Mouse (Mus musculus) ovary, adult 18-20 months (tissue): Measurements from ENCODE around the gene Fryl.

Source experiments
- DNase-seq: peaks from one replicate; pipeline ENCODE4 v3.0.0; 2022; ENCODE audit warnings: low spot score, mixed read lengths

The Fryl gene

DNA sequence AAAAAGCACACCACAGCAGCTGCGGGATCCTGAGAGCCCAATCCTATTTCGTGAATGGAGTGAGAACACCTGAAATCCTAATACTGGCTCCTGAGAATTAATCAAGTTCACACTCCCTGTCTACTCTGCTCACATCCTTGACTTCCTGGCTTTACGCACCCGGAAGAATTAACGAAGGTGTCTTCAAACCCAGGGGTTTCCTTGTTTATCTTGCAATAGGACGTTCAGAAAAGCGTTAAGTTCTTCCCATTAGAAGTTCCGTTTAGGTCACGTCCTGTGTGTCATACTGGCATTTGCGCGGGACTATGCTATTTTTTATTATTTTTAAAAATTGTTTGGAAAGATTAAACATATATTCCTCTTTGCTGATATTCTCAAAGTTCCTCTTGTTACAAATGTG lies 677 bp upstream of the Fryl start:
- DNase-seq = no peak

DNA sequence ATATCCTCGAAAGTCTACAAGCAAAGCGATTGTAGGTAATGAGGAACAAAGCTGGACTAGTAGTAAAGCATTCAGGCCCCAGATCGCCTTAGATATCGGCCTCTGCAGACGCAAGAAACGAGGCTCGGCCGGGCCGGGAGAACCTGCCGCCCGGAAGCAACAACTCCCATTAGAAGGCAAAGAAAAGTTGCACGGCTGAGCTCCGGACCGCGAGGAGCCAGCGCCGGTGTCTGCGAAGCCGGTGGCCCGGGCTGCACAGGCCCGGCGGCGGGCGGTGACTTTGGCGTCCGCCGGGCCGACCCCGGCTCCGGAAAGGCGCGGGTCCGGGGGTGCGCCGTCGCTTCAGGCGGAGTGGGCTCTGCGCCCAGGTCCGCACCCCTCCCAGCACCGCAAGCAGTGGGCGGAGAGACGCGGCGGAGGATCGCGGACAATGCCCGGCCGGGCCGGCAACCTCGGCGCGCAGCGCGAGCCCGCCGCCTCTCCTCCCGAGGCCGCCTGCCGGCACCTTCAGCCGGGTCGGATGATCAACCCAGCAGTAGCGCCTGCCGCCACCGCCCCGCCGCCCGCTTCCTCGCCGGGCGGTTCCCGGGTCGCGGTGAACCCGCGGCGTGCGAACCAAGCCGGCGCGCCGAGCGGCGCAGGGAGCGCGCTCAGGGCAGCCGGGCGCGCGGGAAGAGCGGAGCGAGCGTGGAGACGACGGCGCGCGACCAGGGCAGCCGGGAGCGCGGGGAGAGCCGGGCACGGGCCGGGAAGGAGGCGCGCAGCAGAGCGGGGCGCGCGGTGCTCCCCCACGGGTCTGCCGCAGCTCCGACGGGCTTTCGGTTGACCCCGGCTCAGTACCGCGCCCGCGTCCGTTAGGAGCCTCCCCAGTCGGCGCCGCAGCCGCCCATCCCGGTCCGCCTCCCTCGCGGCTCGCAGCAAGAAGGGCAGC lies 833 bp downstream of the Fryl start:
- DNase-seq = peak; percentile 32

DNA sequence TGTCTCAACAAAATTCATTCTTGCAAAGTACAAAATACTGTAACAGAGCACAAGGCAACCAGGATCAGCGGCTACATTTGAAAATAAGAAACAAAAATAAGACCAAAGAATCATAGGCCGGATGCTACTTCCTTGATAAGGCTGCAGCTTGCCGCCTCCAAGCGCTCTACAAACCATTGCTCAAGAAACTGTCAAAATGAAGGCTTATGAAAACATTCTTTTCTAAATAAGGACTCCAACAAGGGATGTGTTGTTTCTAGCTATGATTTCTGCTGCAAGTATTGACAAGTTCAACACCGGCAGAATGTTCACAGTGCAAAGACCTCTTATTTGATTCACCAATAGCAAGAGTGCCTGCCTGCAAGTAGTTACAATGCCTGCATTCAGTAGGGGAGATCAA lies 1.8 kb downstream of the Fryl start:
- DNase-seq = no peak

DNA sequence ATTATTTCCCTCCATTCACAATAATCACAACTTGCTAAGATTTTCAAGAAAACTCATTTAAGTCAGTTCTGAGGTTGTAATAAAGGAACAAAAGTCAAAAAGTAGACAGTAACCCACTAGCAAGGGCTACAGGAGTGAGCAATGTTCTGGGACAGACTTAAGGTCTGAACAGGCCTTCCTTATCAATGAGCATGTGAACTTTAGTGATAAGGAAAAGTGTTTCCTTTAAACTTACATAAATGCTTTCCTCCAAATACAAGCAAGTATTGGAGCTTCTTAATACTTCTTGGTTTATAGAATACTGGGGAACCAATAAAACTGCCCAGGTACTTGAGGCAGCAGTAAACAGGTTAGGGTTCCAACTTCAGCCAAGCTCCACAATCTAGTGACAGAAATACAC lies 3.7 kb downstream of the Fryl start:
- no peak for DNase-seq

DNA sequence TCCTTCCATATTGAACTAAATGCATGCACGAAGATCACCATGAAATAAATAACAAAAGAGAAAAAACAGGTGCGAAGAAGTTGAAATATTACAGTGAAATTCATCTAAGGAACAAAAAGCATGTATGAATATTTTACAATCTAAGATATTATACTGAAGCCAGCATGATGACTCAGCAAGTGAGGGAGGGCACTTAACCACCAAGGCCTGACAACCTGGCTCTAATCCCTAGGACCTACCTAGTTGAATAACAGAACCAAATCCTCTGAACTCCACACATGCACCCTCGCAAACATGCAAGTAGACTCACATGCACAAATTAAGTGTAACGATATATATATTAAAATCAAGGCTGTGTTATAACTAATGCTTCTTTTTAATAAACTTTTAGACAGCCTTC lies 7.1 kb downstream of the Fryl start:
- no peak for DNase-seq

DNA sequence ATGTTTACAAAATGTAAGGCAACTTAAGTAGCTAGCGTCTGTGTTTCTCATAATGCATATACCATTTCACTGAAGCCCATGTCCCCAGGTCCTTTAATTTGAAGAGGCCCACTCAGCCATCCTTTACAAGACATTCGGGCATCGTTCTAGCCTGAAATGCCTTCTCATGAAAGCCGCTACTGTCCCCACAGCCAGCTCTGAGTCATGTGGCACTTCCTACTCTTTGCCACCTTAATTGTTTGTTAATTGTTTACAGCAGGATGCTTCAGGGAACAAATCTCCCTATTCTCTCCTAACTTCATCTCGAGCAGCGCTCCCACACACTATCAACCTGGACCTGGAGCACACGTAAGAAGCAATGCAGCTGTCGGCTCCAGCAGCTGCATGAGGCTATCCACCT lies 8.2 kb downstream of the Fryl start:
- DNase-seq = no peak

DNA sequence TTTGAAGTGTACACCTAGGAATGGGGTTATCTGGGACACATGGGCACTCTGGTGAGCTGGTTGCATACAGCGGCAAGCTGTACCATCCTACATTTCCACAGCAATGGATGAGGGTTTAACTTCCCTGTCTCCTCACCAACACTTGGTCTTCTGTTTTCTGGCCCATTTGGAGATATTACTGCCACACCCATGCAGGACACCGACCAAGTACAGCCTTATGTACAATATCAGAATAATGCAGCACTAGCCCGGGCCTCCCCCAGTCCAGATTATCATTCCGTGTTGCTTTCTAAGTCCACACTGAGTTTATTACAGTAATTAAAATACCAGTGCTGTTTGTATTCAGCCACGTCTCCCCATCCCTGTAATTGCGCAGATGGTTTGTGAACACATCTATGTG lies 10.0 kb downstream of the Fryl start:
- DNase-seq = no peak

DNA sequence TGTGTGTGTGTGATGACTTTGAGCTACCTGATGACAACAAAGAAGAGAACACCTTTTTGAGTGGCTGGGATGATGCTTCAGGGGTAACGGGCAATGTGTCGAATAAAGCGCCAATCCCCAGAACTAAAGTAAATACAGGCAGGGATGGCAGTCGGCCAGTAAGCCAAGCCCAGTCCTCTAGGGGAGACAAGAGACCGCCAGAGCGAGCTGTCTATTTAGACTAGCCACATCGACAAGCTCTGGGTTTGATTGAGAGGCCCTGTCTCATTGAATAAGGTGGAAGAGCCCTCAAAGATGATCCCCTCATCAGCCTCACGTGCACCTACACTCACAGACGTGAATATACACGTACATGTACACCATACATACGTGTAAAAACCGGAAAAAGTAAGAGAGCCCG lies 12.0 kb downstream of the Fryl start:
- no peak for DNase-seq

DNA sequence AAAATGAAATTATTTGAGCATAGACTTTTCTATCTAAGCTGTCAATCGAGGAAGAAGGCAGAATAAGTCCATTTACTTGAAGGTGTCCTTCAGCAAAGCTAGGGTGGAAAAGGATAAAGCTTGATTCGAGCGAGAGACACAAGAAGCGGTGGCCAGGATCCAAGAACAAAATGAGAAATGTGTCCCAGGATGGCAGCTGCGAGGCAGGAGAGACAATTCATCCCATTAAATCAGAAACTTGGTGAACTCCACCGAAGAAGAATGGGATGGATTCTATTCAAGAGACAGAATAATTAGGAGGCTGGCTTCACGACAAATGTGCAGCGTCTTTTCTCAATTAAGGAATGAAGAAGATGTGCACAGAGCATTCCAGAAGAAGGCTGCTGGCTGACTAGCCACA lies 14.5 kb downstream of the Fryl start:
- no peak for DNase-seq

DNA sequence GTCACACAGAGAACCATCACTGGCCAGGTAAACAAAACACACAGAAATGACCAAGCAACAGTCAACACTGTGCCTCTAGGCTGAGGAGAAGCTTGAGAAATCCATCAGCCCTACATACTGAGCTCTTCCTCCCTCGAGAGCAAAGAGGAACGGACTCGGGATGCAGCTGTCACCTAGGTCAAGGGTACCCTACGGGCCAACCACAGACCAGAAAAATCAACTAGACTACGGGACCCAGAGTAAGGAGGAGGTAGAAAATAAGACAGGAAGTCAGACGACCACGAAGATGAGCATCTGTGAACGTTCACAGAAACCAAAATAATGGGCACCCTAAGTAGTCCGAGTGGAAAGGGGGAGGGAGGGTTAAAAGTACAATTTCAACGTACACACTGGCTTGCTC lies 15.1 kb downstream of the Fryl start:
- DNase-seq = no peak

DNA sequence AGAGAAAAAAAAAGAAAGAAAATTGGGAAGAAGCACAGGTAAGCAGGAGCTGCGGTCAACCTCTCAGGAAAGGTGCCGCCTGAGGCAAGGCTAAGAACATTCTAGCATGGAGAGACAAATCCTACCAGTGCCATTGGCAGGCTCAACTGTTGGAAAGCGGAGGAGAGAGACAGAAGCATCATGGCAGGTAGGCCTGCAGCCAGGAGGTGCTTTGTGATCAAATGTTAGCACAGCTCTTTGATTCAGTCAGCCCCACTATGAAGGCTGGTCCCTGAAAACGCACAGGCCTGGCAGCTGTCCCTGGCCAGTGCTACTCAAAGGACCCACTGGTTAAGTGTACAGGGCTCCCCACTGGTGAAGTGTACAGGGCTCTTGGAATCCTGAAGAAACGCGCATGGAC lies 16.0 kb downstream of the Fryl start:
- no peak for DNase-seq

DNA sequence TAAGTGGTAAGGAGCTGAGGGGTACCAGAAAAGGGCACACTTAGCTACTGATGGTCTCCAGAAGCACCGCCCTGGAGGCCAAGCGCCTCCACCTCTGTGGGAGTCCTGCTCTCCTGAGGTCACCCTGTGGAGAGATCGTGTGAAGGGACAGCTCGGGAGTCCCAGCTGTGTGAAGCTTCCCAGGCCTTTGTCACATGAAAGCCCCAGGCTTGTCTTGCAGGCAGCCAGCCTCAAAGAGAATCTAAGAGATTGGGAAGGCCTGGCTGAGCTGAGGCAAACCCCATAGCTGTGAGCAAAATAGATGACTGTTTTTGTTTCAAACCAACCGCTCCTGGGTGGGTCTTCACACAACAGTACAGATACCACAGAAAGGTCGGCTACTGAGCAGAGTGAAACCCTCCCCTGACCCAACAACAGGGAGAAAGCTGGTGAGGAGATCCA lies 19.5 kb downstream of the Fryl start:
- DNase-seq = no peak

DNA sequence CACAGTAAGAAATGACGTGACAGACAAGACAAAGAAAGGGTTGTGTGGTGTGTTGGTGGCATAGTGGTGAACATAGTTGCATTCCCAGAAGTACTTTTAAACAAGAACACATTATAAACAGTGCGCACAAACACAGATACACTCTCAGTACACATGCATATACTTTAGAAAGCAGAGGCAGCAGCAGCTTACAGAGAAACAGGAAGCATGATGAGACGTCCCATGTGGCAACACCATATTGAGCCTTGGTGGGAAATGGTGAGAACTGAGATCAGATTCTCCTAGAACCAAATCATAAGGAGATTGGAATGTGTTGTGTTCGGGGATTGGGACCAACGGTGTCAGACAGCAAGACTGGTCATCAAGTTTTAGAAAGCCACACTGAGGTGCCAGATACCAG lies 21.2 kb downstream of the Fryl start:
- DNase-seq = no peak

DNA sequence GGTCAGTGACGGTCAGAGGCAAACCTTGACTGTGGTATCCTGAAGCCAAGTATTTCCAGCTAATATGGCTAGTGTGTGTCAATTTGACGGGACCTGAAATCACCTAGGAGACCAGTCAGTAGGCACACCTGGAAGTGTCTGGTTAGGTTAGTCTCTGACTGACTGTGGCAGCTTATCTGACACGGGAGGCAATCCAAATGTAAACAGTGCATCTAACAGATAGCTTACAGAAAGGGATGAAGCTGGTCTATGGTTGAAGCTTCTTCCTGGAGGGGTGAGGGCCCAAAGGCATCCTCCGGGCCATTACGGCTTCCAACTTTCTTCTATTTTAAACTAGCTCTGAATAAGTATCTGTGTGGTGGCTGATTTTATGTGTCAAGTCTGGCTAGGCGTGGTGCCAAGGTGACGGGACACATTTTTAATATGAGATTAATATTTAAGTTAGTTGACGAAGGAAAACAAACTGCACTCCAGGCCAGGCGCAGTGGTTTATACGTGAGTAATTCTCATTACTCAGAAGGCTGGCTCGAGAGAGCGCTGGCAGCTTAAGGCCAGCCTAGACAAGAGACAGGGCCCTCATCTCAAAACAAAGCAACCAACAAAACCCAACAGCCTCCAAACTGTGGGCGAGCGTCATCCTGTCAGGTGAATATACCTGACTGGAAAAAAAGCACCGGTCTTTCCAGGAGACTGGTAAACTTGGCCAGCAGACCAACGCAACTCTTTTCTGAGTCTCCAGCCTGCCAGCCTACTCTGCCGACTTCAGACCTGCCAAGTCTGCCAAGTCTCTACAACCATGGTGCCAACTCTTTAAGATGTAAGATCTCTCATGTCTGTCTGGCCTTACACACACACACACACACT lies 23.2 kb downstream of the Fryl start:
- DNase-seq = no peak

DNA sequence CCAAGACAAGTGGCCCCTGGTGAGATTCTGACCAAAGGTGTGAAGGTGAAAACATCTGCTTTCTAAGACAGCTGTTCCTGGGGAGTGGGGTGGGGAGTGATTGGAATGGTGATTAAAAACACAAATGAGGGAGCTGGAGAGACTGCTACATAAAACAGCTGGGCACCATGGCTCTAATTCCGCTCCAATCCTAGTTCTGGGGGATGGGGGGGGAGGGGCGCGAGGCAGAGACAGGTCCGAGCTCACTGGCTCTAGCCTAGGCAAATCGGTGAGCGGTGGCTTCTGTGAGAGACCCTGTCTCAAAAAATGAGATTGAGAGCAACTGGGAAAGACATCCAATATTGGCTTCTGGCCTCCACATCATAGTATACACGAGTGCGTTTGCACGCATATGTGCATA lies 24.2 kb downstream of the Fryl start:
- no peak for DNase-seq

DNA sequence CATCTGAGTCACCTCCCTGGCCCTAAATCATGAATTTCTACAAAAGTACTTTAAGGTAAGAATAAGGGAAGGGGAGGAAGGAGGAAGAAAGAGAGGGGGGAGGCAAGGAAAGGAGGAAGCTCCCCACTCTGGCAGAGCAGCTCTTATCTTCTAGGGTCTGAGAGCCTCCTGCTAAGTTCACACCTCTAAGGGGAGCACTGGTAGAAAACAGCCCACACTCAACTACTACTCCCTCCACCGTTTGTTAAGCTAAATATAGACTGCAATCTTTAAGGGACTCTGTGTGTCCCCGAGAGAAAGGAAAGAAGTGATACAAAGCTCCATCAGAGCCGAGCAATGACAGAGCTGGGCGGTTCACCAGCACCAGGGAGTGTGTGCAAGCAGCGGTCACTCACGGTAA lies 24.6 kb downstream of the Fryl start:
- no peak for DNase-seq

DNA sequence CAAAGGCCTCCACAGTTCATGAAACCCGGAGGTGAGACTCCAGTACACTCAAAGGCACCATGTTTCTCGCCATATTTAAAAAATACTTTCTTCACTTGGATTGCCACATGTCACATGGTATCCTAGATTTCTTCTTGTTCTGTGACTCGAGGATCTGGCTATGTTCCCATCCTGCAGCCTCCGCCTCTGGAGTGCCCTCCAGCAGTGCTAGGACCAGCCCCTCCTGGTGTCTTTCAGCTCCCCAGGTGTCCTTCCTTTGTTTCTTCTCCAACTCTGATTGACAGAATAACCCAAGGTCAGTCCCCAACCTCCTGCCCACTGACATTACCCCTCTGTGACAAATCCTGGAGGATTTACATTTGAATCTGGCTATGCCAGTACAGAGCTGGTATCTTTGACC lies 26.2 kb downstream of the Fryl start:
- DNase-seq = no peak

DNA sequence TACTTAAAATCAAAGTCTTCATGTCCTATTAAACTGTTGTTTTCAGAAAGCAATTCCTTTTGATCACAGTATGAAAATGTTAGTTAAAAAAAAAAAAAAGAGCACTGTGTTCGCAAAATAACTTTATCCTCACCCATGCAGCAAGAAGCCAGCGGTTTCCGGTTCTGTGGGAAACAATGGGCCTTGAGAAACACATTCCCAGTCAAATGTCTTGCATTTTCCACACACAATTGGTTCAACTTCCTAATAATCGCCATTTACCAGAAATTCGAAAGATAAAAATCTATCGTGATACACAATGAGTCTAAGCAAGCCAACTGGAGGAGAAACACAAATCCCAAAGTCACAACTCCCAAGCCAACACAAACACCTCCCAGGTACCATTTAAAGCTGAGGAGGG lies 27.0 kb downstream of the Fryl start:
- no peak for DNase-seq

DNA sequence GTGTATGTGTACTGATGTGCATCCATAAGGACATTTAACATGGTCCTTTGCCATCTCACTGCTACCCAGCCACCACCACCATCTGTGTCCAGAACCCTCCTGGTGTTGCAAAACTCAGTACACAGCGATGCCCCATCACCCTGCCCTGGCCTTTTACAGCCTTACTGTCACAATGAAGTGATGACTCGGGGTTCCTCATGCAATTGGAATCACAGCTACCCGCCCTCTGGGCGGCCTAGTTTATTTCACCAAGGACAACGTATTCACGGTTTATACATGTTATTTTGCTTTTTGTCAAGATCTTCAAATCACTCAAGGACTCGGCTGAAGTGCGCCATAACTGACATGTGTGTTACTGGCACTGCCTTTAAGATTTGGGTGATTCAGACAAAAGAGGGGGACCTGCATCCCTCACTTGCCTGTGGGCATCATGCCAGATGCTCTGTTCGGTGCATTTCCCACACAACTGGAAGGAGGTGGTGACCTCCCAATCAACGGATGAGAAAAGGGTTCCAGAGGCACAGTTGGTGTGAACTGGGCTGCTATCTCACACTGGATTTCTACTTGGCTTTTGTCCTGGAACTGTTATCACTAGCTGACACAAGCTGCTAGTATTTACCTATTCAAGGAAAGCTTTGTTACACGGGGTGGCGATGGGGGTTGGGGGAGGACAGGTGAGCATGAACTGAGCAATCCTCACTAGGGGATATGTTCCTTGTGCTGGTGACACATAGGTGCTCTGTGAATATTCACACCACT lies 27.9 kb downstream of the Fryl start:
- no peak for DNase-seq

DNA sequence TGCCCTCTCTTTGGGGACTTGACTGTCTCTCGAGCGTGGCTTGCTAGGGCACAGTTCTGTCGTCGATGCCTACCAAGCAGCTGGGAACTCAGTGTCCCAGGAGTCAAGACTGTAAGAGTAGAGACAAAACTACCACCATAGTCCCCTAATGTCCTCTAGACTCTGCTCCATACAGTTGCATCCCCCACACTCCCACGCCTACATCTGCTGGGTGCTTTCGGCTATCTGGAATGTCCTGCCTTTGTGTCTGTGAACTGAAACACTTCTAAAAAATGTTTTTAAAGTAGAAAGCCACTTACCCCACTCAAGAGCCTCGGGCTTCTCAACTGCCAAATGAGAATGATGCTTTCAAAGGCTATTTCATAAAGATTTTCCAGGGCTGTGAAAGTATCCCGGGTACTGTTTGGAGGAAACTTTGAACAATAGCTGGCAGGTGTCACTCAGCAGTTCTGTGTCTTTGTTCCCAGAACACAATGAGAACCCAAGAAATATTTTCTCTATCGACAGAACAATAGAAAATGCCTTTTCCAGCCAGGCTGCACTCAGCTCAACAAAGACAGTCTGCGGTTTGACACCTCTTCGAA lies 28.8 kb downstream of the Fryl start:
- no peak for DNase-seq

DNA sequence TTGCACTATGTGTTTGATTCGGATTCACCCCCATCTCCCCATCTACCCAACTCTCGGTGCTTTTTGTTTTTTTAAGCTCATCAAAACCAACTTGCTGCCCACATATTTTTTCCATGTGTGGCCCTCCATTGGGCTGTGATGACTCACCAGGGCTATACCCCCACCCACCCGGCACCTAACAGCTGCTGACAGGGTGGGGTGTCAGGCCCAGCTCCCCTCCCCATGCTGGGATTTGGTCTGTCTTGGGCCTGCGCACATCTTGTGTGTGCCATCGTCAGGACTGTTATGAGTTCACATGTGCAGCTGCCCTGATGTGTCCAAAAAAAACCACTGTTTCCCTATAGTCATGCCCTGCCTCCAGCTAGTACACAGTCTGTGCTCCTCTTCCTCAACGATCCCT lies 33.4 kb downstream of the Fryl start:
- DNase-seq = no peak

DNA sequence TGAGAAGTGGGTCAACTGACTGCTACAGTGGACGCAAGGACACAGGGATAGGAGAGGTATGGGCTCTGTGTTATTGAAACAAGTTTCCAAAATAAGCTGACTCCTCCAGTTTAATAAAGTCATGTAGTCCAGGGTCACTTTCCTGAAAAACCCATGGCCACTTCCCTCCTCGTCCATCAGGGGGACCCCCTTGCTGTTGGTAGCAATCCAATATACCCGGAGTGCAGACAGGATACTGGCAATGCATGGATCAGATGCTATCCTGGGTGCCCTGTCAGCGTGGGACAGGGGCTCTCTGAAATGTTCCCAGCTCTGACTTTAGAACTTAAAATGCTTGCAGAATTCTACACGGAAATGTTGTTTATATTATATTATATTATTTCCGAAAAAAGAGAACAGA lies 34.0 kb downstream of the Fryl start:
- DNase-seq = peak; percentile 19
